Mouse (Mus musculus) retina, postnatal 7 days (tissue): Measurements from ENCODE around the gene Tspan33.
"Not testable (repeated sequence)": the region's sequence is repeated elsewhere in the genome, so short reads cannot be mapped to it uniquely, and the experiment has no call there.

Experiments
- DNase-seq: peaks from one replicate; pipeline ENCODE4 v3.0.0-alpha.2; 2012; ENCODE audit warnings: low read depth, low spot score

The Tspan33 gene

GRCm38 (mm10) chr6:29753336-29753735 is 59.3 kb downstream of the Tspan33 start:
- DNase-seq, result no peak

GRCm38 (mm10) chr6:29756001-29756400 is 62.0 kb downstream of the Tspan33 start:
- no peak for DNase-seq

- DNase-seq, result no peak
Measured at GRCm38 (mm10) chr6:29756476-29756875, 62.5 kb downstream of the Tspan33 start.

- DNase-seq, result peak; percentile 74
Measured at GRCm38 (mm10) chr6:29758417-29758816, 64.4 kb downstream of the Tspan33 start.

- no peak for DNase-seq
Measured at GRCm38 (mm10) chr6:29759012-29759679, 65.1 kb downstream of the Tspan33 start.

GRCm38 (mm10) chr6:29760397-29760796 is 66.4 kb downstream of the Tspan33 start:
- not testable (repeated sequence) for DNase-seq

- DNase-seq, result no peak
Measured at GRCm38 (mm10) chr6:29761282-29761681, 67.3 kb downstream of the Tspan33 start.

- DNase-seq, result no peak
Measured at GRCm38 (mm10) chr6:29762524-29762923, 68.5 kb downstream of the Tspan33 start.

GRCm38 (mm10) chr6:29766874-29767273 is 72.9 kb downstream of the Tspan33 start:
- no peak for DNase-seq
